ENCODE assay signal across 19 mouse cellular contexts in genomic region chr12:70085351-70085750, GRCm38 (mm10).
"Had no signal": no experiment of that assay in that cellular context is flagged by ENCODE, and none has a peak within 500 bp of the region (broad histone marks: within the 10 kb centered on the region; RNA-seq: fewer than 3 reads in every experiment).

No protein-coding gene starts in this region.

- H3K9me3 ChIP-seq: limb, embryonic 12.5 days; limb, embryonic 15.5 days; liver, embryonic 15.5 days had no signal

- H3K27ac ChIP-seq: limb, embryonic 12.5 days; limb, embryonic 15.5 days; liver, embryonic 15.5 days; stomach, postnatal 0 days had no signal

- H3K27me3 ChIP-seq: limb, embryonic 12.5 days; limb, embryonic 15.5 days; liver, embryonic 15.5 days had no signal

- H3K9ac ChIP-seq: limb, embryonic 12.5 days; limb, embryonic 15.5 days; liver, embryonic 15.5 days had no signal

- H3K4me2 ChIP-seq: limb, embryonic 12.5 days; limb, embryonic 15.5 days; liver, embryonic 11.5 days; liver, embryonic 15.5 days; midbrain, embryonic 11.5 days had no signal

- H3K36me3 ChIP-seq: limb, embryonic 12.5 days; liver, embryonic 15.5 days had no signal

- DNase-seq: kidney, postnatal 14 days; kidney, postnatal 4 days; left cerebral cortex, postnatal 4 days; lung, adult 2 months; lung, postnatal 14 days; lung, postnatal 4 days; midbrain, embryonic 14.5 days; right cerebral cortex, adult 18-20 months; right cerebral cortex, postnatal 14 days; right cerebral cortex, postnatal 4 days; thymus, adult 2 months; thymus, postnatal 14 days; thymus, postnatal 4 days had no signal

- H3K4me1 ChIP-seq: limb, embryonic 12.5 days; limb, embryonic 15.5 days had no signal

- H3K4me3 ChIP-seq: limb, embryonic 12.5 days; limb, embryonic 15.5 days; liver, embryonic 15.5 days had no signal
